Mouse (Mus musculus): ENCODE results near the gene Ap1b1. TPM values are rescaled to one million over a fixed set of nuclear protein-coding genes. Genes with fewer than 3 reads are reported as not detected.

Gene Ap1b1
- total and polyA plus RNA-seq, 3 experiments = 38.6 to 57.8 (median 44.2) TPM

DNA sequence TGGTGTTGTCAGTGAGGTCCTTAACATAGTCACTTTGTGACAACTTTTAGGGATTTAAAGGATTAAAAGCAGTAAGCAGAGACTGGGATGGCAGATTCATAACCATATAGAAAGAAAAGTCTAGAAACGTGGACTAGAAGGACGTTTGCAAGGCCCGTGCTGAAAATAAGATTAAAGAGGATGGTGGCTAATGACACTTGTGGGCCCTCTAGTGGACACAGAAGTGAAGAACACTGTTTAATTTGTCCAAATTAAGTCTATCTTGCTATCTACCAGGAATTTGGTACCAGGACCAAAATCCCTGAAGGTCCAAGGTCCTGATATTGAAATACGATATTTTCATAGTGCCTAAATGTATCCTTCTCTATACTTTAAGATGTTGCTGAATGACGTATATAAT, 2.4 kb upstream of the Ap1b1 start:
- Histone ChIP-seq H3K9ac (ENCODE audit: insufficient read depth, low read depth) (peak overlapping the region; percentile 32), H3K4me3 (replicated peaks in 1 of 3; ENCODE audit: low read depth in 2 of 3, low read length in 2 of 3, poor library complexity in 1 of 3) (peak overlapping the region in 1 of 3 experiments; percentile 24), H3K4me1 (ENCODE audit: control insufficient read depth in 1 of 2, insufficient read depth in 2 of 2) (peaks cover 10 to 27% of the 10 kb centered on the region in 2 experiments), H3K79me2 (replicated peaks; ENCODE audit: control insufficient read depth, extremely low read depth, insufficient read depth, poor library complexity, severe bottlenecking) (no peaks in the 10 kb centered on the region), H3K27me3 (replicated peaks) (peaks cover 5% of the 10 kb centered on the region), H3K4me2 (ENCODE audit: insufficient read depth, low read depth, poor library complexity, severe bottlenecking) (peak overlapping the region; percentile 82), H3K9me3 (replicated peaks; ENCODE audit: low read length) (no peaks in the 10 kb centered on the region), H3K27ac (ENCODE audit: insufficient read depth, low read depth) (no peak overlapping the region), H3K36me3 (replicated peaks in 1 of 2; ENCODE audit: control insufficient read depth in 1 of 2, insufficient read depth in 1 of 2, low read length in 1 of 2) (peaks cover 0 to 2% of the 10 kb centered on the region in 2 experiments)
- dilution Hi-C loops (cut with MboI; ENCODE audit: extremely low pct_ligation_motif_present, extremely low pct_unique_long_range_greater_than_20kb, low sequenced_read_pairs) = no loop called here
- in situ Hi-C loops (cut with MboI; ENCODE audit: low pct_ligation_motif_present, low pct_unique_long_range_greater_than_20kb, low sequenced_read_pairs) = no loop called here
- 0 out of 2 replicates have a peak, but pooled peaks have one; percentile 24 for TF ChIP-seq JUND (conservative IDR thresholded peaks at IDR 0.05; ENCODE audit: low read depth, low read length)
- peak; percentile 82 for TF ChIP-seq BHLHE40 (IDR thresholded peaks at IDR 0.05; ENCODE audit: low read depth, low read length)
- TF ChIP-seq ZC3H11A (IDR thresholded peaks at IDR 0.05; ENCODE audit: low read depth, low read length) = no peak
- TF ChIP-seq GABPA (IDR thresholded peaks at IDR 0.05; ENCODE audit: insufficient replicate concordance, low read depth, low read length) = no peak
- TF ChIP-seq RAD21 (IDR thresholded peaks at IDR 0.05; ENCODE audit: low read depth, low read length) = peak; percentile 73
- TF ChIP-seq MEF2A (IDR thresholded peaks at IDR 0.05; ENCODE audit: borderline replicate concordance, low read depth, low read length) = no peak
- no peak for TF ChIP-seq MXI1 (IDR thresholded peaks at IDR 0.05; ENCODE audit: low read depth, low read length)
- peak; percentile 68 for TF ChIP-seq SMC3 (IDR thresholded peaks at IDR 0.05; ENCODE audit: low read depth, low read length)
- no peak for TF ChIP-seq NRF1 (IDR thresholded peaks at IDR 0.05; ENCODE audit: low read depth, low read length)
- TF ChIP-seq ETS1 (conservative IDR thresholded peaks at IDR 0.05; ENCODE audit: low read depth, low read length) = no peak
- peak; percentile 31; the same call in 1 of the 2 replicates for TF ChIP-seq HCFC1 (IDR thresholded peaks at IDR 0.05; ENCODE audit: low read depth, low read length)
- no peak for TF ChIP-seq ZKSCAN1 (IDR thresholded peaks at IDR 0.05; ENCODE audit: borderline replicate concordance, low read depth, low read length)
- TF ChIP-seq EP300 (IDR thresholded peaks at IDR 0.05; ENCODE audit: low read length) = no peak
- peak; percentile 49; the same call in 1 of the 2 replicates for TF ChIP-seq MYC (IDR thresholded peaks at IDR 0.05; ENCODE audit: low read depth, low read length)
- peak; percentile 48; the same call in 1 of the 2 replicates for TF ChIP-seq IRF4 (IDR thresholded peaks at IDR 0.05; ENCODE audit: low read depth, low read length)
- 0 out of 2 replicates have a peak, but pooled peaks have one; percentile 26 for TF ChIP-seq SIN3A (IDR thresholded peaks at IDR 0.05; ENCODE audit: low read length)
- no peak for TF ChIP-seq USF2 (conservative IDR thresholded peaks at IDR 0.05; ENCODE audit: low read depth, low read length)
- TF ChIP-seq MAZ (IDR thresholded peaks at IDR 0.05; ENCODE audit: low read depth, low read length) = 0 out of 2 replicates have a peak, but pooled peaks have one; percentile 53
- peak; percentile 83 to 91 for TF ChIP-seq CTCF (conservative IDR thresholded peaks at IDR 0.05 in 1 of 2, IDR thresholded peaks at IDR 0.05 in 1 of 2; ENCODE audit: low read depth in 2 of 2, low read length in 2 of 2)
- peak; percentile 68 for DNase-seq (ENCODE audit: extremely low read depth)

DNA sequence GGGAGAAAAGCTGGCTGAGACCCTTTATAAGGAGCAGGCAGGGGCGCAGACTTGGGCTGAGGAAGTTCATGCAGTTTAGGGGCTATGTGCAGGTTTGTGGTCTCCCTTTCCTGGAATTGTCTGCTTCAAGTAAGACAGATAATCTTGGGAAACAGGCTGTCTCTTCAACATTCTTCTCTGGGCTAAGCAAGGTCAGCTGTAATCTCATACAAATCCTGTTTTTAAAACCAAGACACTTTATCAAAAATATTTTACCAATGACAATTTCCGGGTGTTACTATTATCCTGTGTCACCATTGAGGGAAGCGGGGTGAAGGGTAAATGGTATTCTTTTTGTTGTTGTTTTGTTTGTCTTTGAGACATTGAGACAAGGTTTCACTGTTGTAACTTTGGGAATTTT, 1.8 kb upstream of the Ap1b1 start:
- in situ Hi-C loops (cut with MboI; ENCODE audit: low pct_ligation_motif_present, low pct_unique_long_range_greater_than_20kb, low sequenced_read_pairs) = no loop called here
- Histone ChIP-seq H3K36me3 (replicated peaks in 1 of 2; ENCODE audit: control insufficient read depth in 1 of 2, insufficient read depth in 1 of 2, low read length in 1 of 2) (peaks cover 0 to 4% of the 10 kb centered on the region in 2 experiments), H3K79me2 (replicated peaks; ENCODE audit: control insufficient read depth, extremely low read depth, insufficient read depth, poor library complexity, severe bottlenecking) (no peaks in the 10 kb centered on the region), H3K9me3 (replicated peaks; ENCODE audit: low read length) (no peaks in the 10 kb centered on the region), H3K27me3 (replicated peaks) (peaks cover 5% of the 10 kb centered on the region), H3K4me1 (ENCODE audit: control insufficient read depth in 1 of 2, insufficient read depth in 2 of 2) (peaks cover 11 to 31% of the 10 kb centered on the region in 2 experiments), H3K27ac (ENCODE audit: insufficient read depth, low read depth) (no peak overlapping the region), H3K4me2 (ENCODE audit: insufficient read depth, low read depth, poor library complexity, severe bottlenecking) (no peak overlapping the region), H3K4me3 (replicated peaks in 1 of 3; ENCODE audit: low read depth in 2 of 3, low read length in 2 of 3, poor library complexity in 1 of 3) (no peak overlapping the region), H3K9ac (ENCODE audit: insufficient read depth, low read depth) (no peak overlapping the region)
- dilution Hi-C loops (cut with MboI; ENCODE audit: extremely low pct_ligation_motif_present, extremely low pct_unique_long_range_greater_than_20kb, low sequenced_read_pairs) = no loop called here
- no peak for TF ChIP-seq ZMIZ1 (IDR thresholded peaks at IDR 0.05; ENCODE audit: low read depth, low read length)
- no peak for TF ChIP-seq ZNF384 (IDR thresholded peaks at IDR 0.05; ENCODE audit: low read depth, low read length)
- TF ChIP-seq ZKSCAN1 (IDR thresholded peaks at IDR 0.05; ENCODE audit: borderline replicate concordance, low read depth, low read length) = no peak
- TF ChIP-seq JUND (conservative IDR thresholded peaks at IDR 0.05; ENCODE audit: low read depth, low read length) = no peak
- TF ChIP-seq MEF2A (IDR thresholded peaks at IDR 0.05; ENCODE audit: borderline replicate concordance, low read depth, low read length) = no peak
- TF ChIP-seq MAZ (IDR thresholded peaks at IDR 0.05; ENCODE audit: low read depth, low read length) = no peak
- no peak for TF ChIP-seq HCFC1 (IDR thresholded peaks at IDR 0.05; ENCODE audit: low read depth, low read length)
- no peak for TF ChIP-seq MXI1 (IDR thresholded peaks at IDR 0.05; ENCODE audit: low read depth, low read length)
- TF ChIP-seq NRF1 (IDR thresholded peaks at IDR 0.05; ENCODE audit: low read depth, low read length) = no peak
- no peak for TF ChIP-seq ETS1 (conservative IDR thresholded peaks at IDR 0.05; ENCODE audit: low read depth, low read length)
- no peak for TF ChIP-seq CHD1 (IDR thresholded peaks at IDR 0.05; ENCODE audit: low read depth, low read length)
- TF ChIP-seq USF2 (conservative IDR thresholded peaks at IDR 0.05; ENCODE audit: low read depth, low read length) = no peak
- TF ChIP-seq ELF1 (IDR thresholded peaks at IDR 0.05; ENCODE audit: low read depth, low read length) = no peak
- TF ChIP-seq USF1 (IDR thresholded peaks at IDR 0.05; ENCODE audit: low read depth, low read length) = no peak
- TF ChIP-seq EP300 (IDR thresholded peaks at IDR 0.05; ENCODE audit: low read length) = no peak
- no peak for TF ChIP-seq SIN3A (IDR thresholded peaks at IDR 0.05; ENCODE audit: low read length)
- TF ChIP-seq GABPA (IDR thresholded peaks at IDR 0.05; ENCODE audit: insufficient replicate concordance, low read depth, low read length) = no peak
- no peak for TF ChIP-seq MAX (IDR thresholded peaks at IDR 0.05; ENCODE audit: low read length)
- no peak for TF ChIP-seq BHLHE40 (IDR thresholded peaks at IDR 0.05; ENCODE audit: low read depth, low read length)
- TF ChIP-seq JUN (IDR thresholded peaks at IDR 0.05; ENCODE audit: insufficient read depth, low read depth, low read length) = no peak
- no peak for DNase-seq (ENCODE audit: extremely low read depth)

Measured in CH12.LX (cell line).